Mouse (Mus musculus) 3T3-L1 (cell line): ENCODE measurements at regions not wholly inside any gene's neighbourhood (a gene's known extent, or its start where the extent isn't known, plus 50 kb on each side); places are given as distances from the start of the nearest gene placed in this dataset.
"Not testable (repeated sequence)": the region's sequence is repeated elsewhere in the genome, so short reads cannot be mapped to it uniquely, and the experiment has no call there.

Experiments
- DNase-seq: peaks from one replicate; pipeline ENCODE4 v3.0.0-alpha.2; 2015; ENCODE audit warnings: low read depth, low spot score

DNA sequence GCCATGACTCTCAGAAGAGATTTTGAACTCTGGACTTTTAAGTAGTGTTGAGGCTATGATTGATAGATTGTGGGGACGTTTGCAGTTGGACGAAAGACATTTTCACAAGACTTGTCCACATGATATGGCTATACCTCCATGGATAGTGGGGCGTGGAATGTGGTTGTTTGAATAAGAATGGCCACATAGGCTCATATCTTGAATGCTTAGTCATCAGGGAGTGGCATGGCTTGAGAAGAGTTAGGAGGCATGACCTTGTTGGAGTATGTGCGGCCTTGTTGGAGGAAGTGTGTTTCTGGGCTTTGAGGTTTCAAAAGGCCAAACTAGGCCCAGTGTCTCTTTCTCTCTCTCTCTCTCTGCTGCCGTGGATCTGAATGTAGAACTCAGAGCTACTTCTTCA, 204.7 kb upstream of the Pclo start:
- DNase-seq, result peak; percentile 63

DNA sequence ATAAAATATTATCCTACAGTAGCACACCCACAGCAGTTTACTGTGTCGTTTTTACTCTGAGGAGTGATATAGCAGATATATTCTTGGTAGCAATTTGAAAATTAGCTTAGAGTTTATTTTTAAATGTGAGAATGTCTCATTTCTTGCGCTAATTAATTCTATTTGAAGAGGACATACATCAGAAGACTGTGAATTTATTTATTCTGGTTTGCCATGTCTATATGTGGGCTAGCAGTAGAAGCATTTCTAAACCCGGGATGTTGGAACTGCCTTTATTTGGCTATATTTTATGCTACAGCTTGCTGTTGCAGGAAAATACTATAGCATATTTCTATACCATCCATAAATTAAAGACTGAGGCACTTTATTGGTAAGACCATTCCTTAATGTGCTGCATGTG, 203.0 kb upstream of the Pclo start:
- no peak for DNase-seq

DNA sequence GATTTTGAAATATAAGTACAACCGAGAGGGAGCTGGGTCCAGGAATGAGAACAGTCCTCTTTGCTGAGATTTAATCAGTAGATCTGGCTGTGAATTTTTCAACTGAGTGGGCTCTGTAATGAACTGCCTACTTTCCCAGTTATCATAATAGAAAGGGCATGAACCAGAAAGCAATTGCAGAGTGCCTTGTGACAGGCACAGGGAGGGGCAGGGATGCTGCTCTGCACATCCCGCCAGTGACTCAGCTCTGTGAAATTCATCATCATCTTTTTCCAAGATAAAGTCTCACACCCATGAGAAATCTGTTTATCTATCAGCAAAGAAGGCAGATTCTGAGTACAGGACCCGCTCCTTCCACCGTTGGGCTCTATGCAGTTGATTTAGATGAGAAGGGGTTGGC, 194.5 kb upstream of the Pclo start:
- DNase-seq, result peak; percentile 67

DNA sequence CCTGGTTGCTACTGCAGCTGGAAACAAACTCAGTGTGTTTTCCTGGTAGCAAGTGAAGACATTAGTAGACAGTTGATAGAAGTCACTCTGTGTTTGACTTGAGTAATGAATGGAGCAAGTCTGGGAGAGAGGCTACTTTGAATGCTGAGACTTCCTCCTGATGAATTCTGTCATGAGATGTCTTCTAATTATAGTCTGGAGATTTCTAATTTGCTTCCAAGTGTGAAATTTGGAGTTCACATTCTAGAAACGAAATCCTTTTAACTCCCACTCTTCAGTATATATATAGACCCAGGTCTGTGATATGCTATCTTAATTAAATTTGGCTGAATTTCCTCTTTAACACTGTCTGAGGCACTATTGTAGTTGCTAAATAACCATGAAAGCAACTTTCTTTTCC, 192.7 kb upstream of the Pclo start:
- no peak for DNase-seq

DNA sequence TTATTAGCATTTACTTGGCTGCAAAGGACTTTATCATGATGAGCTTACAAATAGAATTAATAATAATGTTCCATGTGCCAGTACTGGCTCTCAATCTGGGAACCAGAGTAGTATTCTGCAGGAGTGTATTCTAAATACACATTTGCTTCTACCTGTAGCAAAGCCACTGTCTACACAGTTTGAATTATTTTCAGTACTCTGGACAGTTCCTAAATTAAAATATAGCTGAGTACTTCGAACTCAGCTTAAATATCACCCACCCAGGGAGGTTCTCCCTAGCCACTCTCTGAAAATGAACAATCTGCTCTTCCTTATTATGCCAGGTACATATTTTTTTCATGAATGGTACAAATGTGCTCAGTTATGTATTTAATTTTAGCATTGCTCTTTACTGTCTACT, 154.3 kb upstream of the Pclo start:
- DNase-seq, result peak; percentile 19

DNA sequence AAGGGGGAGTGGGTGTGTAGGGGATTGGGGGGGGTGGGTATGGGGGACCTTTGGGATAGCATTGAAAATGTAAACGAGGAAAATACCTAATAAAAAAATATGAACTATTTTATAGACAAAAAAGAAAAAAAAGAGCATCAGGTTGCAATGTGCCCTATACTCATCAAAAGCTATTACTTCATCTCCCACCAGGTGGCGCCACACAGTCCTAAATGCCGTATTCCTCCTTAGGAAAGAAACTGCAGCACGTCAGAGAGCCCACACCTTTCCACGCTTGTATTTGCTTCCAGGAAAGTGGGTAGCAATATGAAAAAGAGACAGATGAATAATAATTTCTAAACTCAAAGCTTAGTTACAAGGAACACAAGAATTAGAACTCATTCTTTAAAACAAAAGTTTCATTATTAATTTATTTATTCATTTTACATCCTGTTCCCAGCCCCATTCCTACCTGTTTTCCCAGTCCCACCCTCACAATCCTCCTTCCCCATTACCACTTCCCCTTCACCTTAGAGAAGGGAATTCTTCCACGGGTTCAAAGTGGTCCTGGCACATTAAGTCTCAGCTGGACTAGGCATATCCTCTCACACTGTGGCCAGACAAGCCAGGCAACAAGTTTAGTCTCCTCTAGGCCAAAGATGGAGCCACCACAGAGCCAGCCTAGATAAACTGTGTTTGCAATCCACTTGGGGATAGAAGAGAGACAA, 125.4 kb upstream of the Pclo start:
- peak; percentile 80 for DNase-seq

DNA sequence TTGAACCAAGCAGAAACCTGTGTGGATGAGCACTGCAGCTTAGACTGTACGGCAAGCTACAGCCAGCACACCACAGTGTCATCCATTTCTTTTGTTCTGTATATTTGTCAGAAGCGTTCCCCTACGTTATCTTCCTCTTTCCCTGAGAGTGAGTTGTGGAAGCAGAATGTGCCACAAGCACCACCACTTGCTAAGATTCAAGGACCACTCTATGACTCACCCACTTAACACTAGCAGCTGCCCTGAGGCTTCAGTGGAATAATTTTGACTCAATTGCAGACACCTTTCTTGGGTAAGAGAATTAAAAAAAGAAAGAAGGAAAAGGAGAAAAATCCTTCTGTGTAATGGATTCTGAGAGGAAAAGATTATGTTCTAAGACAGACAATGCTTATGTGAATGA, 122.9 kb upstream of the Pclo start:
- DNase-seq, result no peak

DNA sequence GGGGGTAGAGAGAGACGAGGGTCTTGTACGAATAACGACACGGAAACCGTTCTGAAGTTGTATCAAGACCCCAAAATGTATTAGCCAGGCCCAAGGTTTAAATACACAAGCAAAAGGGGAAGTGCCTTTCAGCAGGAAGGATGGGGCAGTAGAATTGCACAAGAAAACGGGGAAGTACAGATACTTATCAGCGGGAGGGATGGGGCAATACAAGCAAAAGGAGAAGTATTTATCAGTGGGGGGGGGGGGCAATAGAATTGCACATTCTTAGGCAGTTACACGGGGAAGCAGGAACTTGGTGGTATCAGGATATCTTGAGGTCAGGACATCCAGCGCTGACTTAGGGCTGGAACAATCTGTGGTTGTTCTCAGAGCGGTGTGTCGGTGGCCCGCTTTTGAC, 111.3 kb upstream of the Pclo start:
- not testable (repeated sequence) for DNase-seq

DNA sequence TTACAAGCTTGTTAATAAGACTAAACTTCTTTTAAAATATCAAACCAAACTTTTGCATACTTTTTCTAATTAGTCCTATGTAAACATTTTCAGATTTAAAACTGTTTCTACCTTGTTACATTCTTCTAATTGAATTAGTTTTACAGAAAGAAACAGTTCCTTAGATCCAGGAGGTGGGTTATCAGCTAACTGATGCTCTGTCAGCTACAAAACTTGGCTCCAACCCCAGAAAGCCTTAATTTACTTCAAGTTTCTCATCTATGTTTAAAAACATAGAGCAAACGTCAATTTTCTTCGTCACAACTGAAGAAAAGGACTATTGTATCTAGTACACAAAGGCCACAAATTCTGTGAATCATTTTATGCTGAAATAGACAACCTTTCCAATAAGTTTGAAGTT, 110.4 kb upstream of the Pclo start:
- DNase-seq, result no peak

DNA sequence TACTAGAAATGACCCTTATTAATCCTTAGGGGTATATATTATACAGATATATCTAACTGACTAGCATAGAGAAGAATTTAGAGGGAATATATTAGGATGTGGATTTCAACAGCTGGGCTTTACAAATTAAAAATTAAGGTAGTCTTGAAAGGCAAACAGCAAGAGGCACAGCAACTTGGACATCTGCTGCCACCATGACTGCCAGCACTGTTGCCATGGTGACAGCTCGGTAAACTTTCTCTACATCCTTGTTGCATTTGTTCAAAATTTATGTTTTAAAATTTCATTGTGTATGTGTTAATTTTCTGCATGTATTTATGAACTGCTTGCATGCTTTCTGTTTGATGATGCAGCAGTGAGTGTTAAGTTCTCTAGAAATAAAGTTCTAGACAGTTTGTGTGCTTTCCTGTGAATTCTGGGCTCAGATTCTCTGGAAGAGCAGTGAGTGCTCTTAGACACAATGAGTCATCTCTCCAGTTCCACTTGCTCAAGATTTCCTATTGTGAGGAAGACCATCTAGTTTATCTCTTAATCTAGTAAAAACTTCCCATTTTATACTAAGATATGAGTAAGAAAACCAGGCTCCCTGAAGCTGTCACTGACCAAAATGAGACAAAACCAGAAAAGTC, 99.4 kb upstream of the Pclo start:
- no peak for DNase-seq

DNA sequence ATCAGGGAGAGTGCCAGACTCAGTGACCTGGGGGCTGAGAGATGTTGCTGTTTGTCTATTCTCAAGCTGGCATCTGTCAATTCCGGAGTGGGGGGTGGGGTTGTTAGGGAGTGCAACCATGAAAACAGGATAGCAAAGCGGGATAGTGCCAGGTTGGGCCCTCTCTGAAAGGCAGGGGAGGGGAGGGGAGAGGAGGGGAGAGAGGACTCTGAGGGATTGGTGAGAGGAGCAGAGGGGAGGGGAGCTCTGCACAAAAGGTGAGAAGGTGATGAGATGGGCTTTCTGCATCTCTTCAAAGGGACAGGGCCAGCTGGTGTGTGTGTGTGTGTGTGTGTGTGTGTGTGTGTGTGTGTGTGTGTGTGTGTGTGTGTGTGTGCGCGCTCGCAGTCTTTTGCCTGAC, 61.6 kb upstream of the Pclo start:
- no peak for DNase-seq
